Mouse (Mus musculus) liver, embryonic 14.5 days (tissue): Measurements from ENCODE around the gene Olfr1450. TPM values are rescaled to one million over a fixed set of nuclear protein-coding genes. Genes with fewer than 3 reads are reported as not detected.
"Not testable (repeated sequence)": the region's sequence is repeated elsewhere in the genome, so short reads cannot be mapped to it uniquely, and the experiment has no call there.

ENCODE experiments used
- ATAC-seq: fragments of 200-750 bp; cut with Nextera tagmentation; 2 replicates; pipeline ENCODE4 v1.8.0; 2017; ENCODE audit warnings: moderate number of reproducible peaks, mild to moderate bottlenecking, moderate library complexity; ENCODE audit not compliant: insufficient read depth
- DNase-seq, 3 experiments: peaks; one replicate each; pipeline ENCODE4 v3.0.0-alpha.2; 2012 to 2013; ENCODE audit warnings: low read depth in 3 of 3, low spot score in 3 of 3
- H3K27ac ChIP-seq: fragments of 300-500 bp; sonication (generic); 2 replicates; pipeline ENCODE4 v1.5.1; 2014; ENCODE audit warnings: moderate library complexity, mild to moderate bottlenecking, control low read depth, inconsistent platforms
- H3K27me3 ChIP-seq: fragments of 300-500 bp; sonication (generic); 2 replicates; pipeline ENCODE4 v1.6.1; 2014; ENCODE audit warnings: mild to moderate bottlenecking, low read length, moderate library complexity; ENCODE audit not compliant: control insufficient read depth, insufficient read depth
- H3K36me3 ChIP-seq: fragments of 300-500 bp; sonication (generic); replicated peaks from 2 replicates; pipeline ENCODE4 v1.6.1; 2014; ENCODE audit warnings: low read depth; ENCODE audit not compliant: control insufficient read depth, insufficient read depth
- H3K4me1 ChIP-seq, 2 experiments: fragments of 200-500 bp in 1 of 2; fragments of 300-500 bp in 1 of 2; sonication (generic) in 1 of 2; replicated peaks; 2 replicates each; pipeline ENCODE4 v1.6.1; 2012 to 2014; ENCODE audit warnings: antibody characterized with exemption in 1 of 2, inconsistent platforms in 1 of 2, low read length in 1 of 2; ENCODE audit not compliant: control insufficient read depth in 2 of 2, insufficient read depth in 2 of 2
- H3K4me2 ChIP-seq: fragments of 300-500 bp; sonication (generic); 2 replicates; pipeline ENCODE4 v1.6.1; 2014; ENCODE audit warnings: low read depth, mild to moderate bottlenecking, control low read depth, moderate library complexity
- H3K4me3 ChIP-seq, 2 experiments: fragments of 200-500 bp in 1 of 2; fragments of 300-500 bp in 1 of 2; sonication (generic) in 1 of 2; 2 replicates each; pipeline ENCODE4 v1.5.1; 2012 to 2014; ENCODE audit warnings: low read depth in 2 of 2, low read length in 2 of 2, mild to moderate bottlenecking in 2 of 2, control low read depth in 1 of 2, inconsistent platforms in 1 of 2, moderate library complexity in 1 of 2; ENCODE audit not compliant: insufficient read depth in 1 of 2
- H3K9ac ChIP-seq: fragments of 300-500 bp; sonication (generic); replicated peaks from 2 replicates; pipeline ENCODE4 v1.6.1; 2014; ENCODE audit warnings: mild to moderate bottlenecking, control low read depth, moderate library complexity
- H3K9me3 ChIP-seq: fragments of 300-500 bp; sonication (generic); 2 replicates; pipeline ENCODE4 v1.6.1; 2016; ENCODE audit warnings: low read length, mixed read lengths; ENCODE audit not compliant: control insufficient read depth
- CTCF ChIP-seq: IDR thresholded peaks from 2 replicates; pipeline ENCODE4 v1.5.1; 2016; ENCODE audit warnings: antibody characterized with exemption, low read depth, control low read depth
- EP300 ChIP-seq: IDR thresholded peaks from 2 replicates; pipeline ENCODE4 v1.6.1; 2016; ENCODE audit warnings: antibody characterized with exemption, low read depth
- WGBS: fragments of 180-500 bp; shearing (Covaris S2); extraction: QIAGEN DNeasy Blood & Tissue Kit; methylation state at CpG from one replicate; pipeline ENCODE4 v1.1.7; 2014; ENCODE audit not compliant: insufficient replicate concordance; 5-methylcytosine and 5-hydroxymethylcytosine counted together
- polyA plus RNA-seq, 2 experiments: library from polyadenylated mRNA; depleted of rRNA in 1 of 2; stranded (reverse) in 1 of 2; unstranded in 1 of 2; fragments of >200 nt; fragmentation: Nextera tagmentation in 1 of 2; extraction: Ambion mirVana in 1 of 2; gene quantifications; 2 replicates each; pipeline versions ENCODE4 v1.2.1 to v1.2.3; 2012 to 2014

Olfr1450 gene
- polyA plus RNA-seq (2012; rRNA removed): not detected in 2 replicates
- polyA plus RNA-seq (2014; fragmentation: Nextera tagmentation; extraction: Ambion mirVana): not detected in 2 replicates

DNA sequence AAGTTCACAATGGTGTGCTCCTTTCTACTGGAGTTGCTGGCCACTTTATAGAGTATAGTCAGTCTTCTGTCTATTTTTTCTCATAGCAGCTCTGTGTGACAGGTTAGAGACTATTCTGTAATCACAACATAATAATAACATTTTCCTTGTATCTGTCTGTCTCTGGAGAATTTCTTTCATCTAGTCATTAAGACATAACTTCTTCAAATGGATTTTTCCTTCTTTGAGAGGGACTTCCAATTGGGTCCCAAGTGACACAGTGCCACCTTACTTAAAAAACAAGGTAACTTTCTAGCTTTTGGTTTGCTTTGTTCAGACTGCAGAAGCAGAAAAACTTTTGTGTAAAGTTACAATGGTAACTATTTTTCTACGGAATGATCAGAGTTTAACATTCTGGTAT lies at the start of gene Olfr1450:
Olfr1450 (plus strand) TSS at position 301 of the 400 bp plus-strand sequence.
- Histone ChIP-seq H3K4me3 (no peak within 1 kb of the TSS), H3K27ac (no peak within 1 kb of the TSS), H3K4me1 (no peaks in the 10 kb centered on the region), H3K36me3 (no peaks in the 10 kb centered on the region), H3K9me3 (no peaks in the 10 kb centered on the region), H3K9ac (no peak within 1 kb of the TSS), H3K27me3 (no peaks in the 10 kb centered on the region), H3K4me2 (no peak within 1 kb of the TSS)
- no peak for DNase-seq
- WGBS: 64% methylated on average over 1 of the region's 1 CpGs
- ATAC-seq: no peak
- TF ChIP-seq CTCF (no peak), EP300 (no peak)

GRCm38 (mm10) chr19:12903643-12904042 lies 46.4 kb upstream of the Olfr1450 start, which contains the start of gene Olfr1447:
TSS of gene Olfr1447 (minus strand) at chr19:12903743.
- H3K4me2 ChIP-seq: no peak within 1 kb of the TSS
- no peaks in the 10 kb centered on the region for H3K4me1 ChIP-seq
- DNase-seq (no peak), ATAC-seq (no peak)
- H3K4me3 ChIP-seq: no peak within 1 kb of the TSS
- no peak within 1 kb of the TSS for H3K27ac ChIP-seq
- H3K27me3 ChIP-seq: no peaks in the 10 kb centered on the region
- WGBS: 77% methylated on average over 1 of the region's 1 CpGs
- no peaks in the 10 kb centered on the region for H3K36me3 ChIP-seq
- H3K9me3 ChIP-seq: no peaks in the 10 kb centered on the region
- no peak within 1 kb of the TSS for H3K9ac ChIP-seq
- TF ChIP-seq CTCF: no peak
- TF ChIP-seq EP300: no peak

DNA sequence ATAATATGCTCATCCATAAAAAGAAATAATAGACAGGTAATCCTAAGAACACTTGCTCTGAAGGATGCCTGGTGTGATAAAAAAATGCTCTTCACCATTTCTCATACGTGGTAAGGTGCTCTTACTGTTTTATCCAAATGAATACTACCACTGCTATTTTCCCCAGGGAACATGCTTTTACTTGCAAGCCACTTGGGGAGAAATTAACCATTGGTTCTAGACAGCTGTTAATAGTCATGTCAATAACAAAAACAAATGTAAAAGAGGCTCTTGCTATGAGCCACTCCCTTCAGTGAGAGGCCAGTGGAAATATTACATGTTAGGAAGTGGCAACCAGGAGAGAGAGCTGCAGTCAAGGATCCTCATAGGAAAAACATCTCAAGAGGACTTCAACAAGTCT lies 25.7 kb upstream of the Olfr1450 start, which contains the start of gene Olfr1448:
Olfr1448 (minus strand) TSS at position 101 of the 400 bp plus-strand sequence.
- no peaks in the 10 kb centered on the region for H3K9me3 ChIP-seq
- 42% methylated on average over 1 of the region's 1 CpGs for WGBS
- H3K9ac ChIP-seq: no peak within 1 kb of the TSS
- DNase-seq (no peak), ATAC-seq (no peak)
- no peak within 1 kb of the TSS for H3K27ac ChIP-seq
- H3K4me1 ChIP-seq: no peaks in the 10 kb centered on the region
- no peak within 1 kb of the TSS for H3K4me2 ChIP-seq
- no peaks in the 10 kb centered on the region for H3K36me3 ChIP-seq
- no peaks in the 10 kb centered on the region for H3K27me3 ChIP-seq
- TF ChIP-seq CTCF (no peak), EP300 (no peak)
- H3K4me3 ChIP-seq: no peak within 1 kb of the TSS

DNA sequence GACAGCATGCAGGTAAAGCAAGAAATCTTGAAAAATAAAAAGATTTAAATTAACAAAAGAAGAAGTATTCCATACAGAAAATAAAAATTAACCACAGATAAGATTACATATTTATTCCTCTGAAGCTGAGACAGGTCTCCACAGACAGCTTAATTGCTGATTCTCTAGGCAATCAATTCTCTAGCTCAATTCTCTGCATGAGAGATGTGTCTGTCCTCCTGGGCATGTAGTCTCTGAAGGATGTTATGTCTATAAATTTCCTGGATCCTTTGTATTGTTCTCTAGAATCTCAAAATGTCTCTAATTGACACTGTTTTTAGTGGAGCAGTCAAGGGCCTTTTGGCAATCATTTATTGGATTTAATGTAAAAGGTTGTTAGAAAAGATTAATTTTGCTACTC lies 19.5 kb upstream of the Olfr1450 start, which contains the start of gene Olfr1449:
Olfr1449 (plus strand) TSS at position 301 of the 400 bp plus-strand sequence.
- H3K4me2 ChIP-seq: no peak within 1 kb of the TSS
- H3K9me3 ChIP-seq: no peaks in the 10 kb centered on the region
- H3K27me3 ChIP-seq: no peaks in the 10 kb centered on the region
- H3K36me3 ChIP-seq: no peaks in the 10 kb centered on the region
- H3K4me1 ChIP-seq: no peaks in the 10 kb centered on the region
- no peak within 1 kb of the TSS for H3K4me3 ChIP-seq
- TF ChIP-seq CTCF: no peak
- no peak for TF ChIP-seq EP300
- DNase-seq: no peak
- no peak for ATAC-seq
- no peak within 1 kb of the TSS for H3K9ac ChIP-seq
- no peak within 1 kb of the TSS for H3K27ac ChIP-seq

DNA sequence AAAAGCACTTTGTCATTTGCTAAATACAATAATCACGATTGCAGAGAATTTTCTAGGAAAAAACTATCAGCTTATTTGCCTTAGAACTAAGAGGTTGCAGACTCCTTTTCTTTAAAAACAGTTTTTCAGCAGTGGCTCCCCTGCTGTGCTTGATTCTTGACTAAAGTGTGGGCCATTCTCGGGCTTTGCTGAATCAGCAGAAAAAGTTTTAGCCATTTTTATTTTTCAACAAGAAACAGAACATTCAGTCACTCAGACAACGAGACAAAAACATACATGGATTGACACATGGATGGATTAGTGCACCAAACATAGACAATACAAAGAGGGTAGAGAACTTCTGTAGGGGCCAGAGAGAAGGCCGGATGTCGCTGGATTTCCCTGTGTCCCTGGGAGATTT lies 20.0 kb downstream of the Olfr1450 start:
- H3K9me3 ChIP-seq, H3K27me3 ChIP-seq, H3K4me1 ChIP-seq, H3K4me3 ChIP-seq, H3K9ac ChIP-seq, DNase-seq, H3K4me2 ChIP-seq, H3K27ac ChIP-seq, H3K36me3 ChIP-seq, ATAC-seq: not testable (repeated sequence)
- 63% methylated on average over 5 of the region's 5 CpGs for WGBS

DNA sequence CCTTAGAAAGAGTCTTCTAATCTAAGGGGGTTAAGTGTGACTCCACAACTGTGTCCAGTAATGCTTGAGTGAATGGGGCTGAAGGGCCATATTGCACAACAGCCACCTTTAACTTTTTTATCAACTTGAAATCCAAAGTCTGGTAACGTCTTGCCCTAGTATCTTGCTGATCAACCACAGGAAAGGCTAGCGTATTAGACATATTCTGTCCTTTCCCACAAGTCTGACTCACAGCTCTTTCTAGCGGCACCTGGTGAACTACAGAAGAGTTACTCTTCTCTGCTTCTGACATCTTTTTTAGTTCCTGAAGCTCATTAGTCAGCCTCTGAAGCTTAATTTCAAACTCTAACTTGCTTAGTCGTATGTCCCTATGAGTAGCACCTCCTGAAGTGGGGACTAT lies 42.3 kb downstream of the Olfr1450 start:
- H3K36me3 ChIP-seq, H3K4me3 ChIP-seq, H3K27ac ChIP-seq, H3K4me2 ChIP-seq, H3K27me3 ChIP-seq, H3K9me3 ChIP-seq, H3K9ac ChIP-seq, ATAC-seq, DNase-seq, H3K4me1 ChIP-seq: not testable (repeated sequence)
- WGBS: 71% methylated on average over 4 of the region's 4 CpGs
